Mouse (Mus musculus) CH12.LX (cell line): ENCODE measurements at regions not wholly inside any gene's neighbourhood (a gene's known extent, or its start where the extent isn't known, plus 50 kb on each side); places are given as distances from the start of the nearest gene placed in this dataset.

Experiments
- DNase-seq: peaks from one replicate; pipeline ENCODE4 v3.0.0-alpha.2; 2013; ENCODE audit errors: extremely low read depth
- H3K27ac ChIP-seq: 2 replicates; pipeline ENCODE4 v1.5.1; 2012; ENCODE audit warnings: low read depth, mild to moderate bottlenecking, control low read depth, moderate library complexity; ENCODE audit not compliant: insufficient read depth
- H3K27me3 ChIP-seq: replicated peaks from 2 replicates; pipeline ENCODE3; 2012; ENCODE audit warnings: inconsistent platforms
- H3K36me3 ChIP-seq, 2 experiments: replicated peaks in 1 of 2; 2 replicates each; pipeline versions ENCODE3 to v1.6.1; 2012; ENCODE audit warnings: inconsistent platforms in 1 of 2, low read length in 1 of 2, mild to moderate bottlenecking in 1 of 2, mixed read lengths in 1 of 2, moderate library complexity in 1 of 2; ENCODE audit not compliant: control insufficient read depth in 1 of 2, insufficient read depth in 1 of 2
- H3K4me1 ChIP-seq, 2 experiments: 2 replicates each; pipeline ENCODE4 v1.6.1; 2012; ENCODE audit warnings: inconsistent platforms in 1 of 2, moderate library complexity in 1 of 2; ENCODE audit not compliant: insufficient read depth in 2 of 2, control insufficient read depth in 1 of 2
- H3K4me2 ChIP-seq: 2 replicates; pipeline ENCODE4 v1.6.1; 2012; ENCODE audit warnings: low read depth, mild to moderate bottlenecking, control low read depth; ENCODE audit not compliant: poor library complexity, insufficient read depth, severe bottlenecking
- H3K4me3 ChIP-seq, 3 experiments: fragments of 150-350 bp in 1 of 3; sonication (generic) in 1 of 3; replicated peaks in 1 of 3; 2 replicates each; pipeline versions ENCODE3 to v1.5.1; 2011 to 2012; ENCODE audit warnings: low read depth in 2 of 3, low read length in 2 of 3, mild to moderate bottlenecking in 2 of 3, moderate library complexity in 2 of 3, control low read depth in 1 of 3, improper control_type of control experiment in 1 of 3, inconsistent platforms in 1 of 3, mixed read lengths in 1 of 3; ENCODE audit not compliant: poor library complexity in 1 of 3
- H3K79me2 ChIP-seq: replicated peaks from 2 replicates; pipeline ENCODE4 v1.6.1; 2012; ENCODE audit warnings: mild to moderate bottlenecking, moderate library complexity; ENCODE audit not compliant: control insufficient read depth, poor library complexity, insufficient read depth, severe bottlenecking; ENCODE audit errors: extremely low read depth
- H3K9ac ChIP-seq: 2 replicates; pipeline ENCODE4 v1.6.1; 2012; ENCODE audit warnings: low read depth, mild to moderate bottlenecking, control low read depth, moderate library complexity; ENCODE audit not compliant: insufficient read depth
- H3K9me3 ChIP-seq: replicated peaks from 2 replicates; pipeline ENCODE3; 2012; ENCODE audit warnings: low read length, inconsistent platforms, mixed read lengths
- BHLHE40 ChIP-seq: IDR thresholded peaks from 2 replicates; pipeline ENCODE4 v1.6.1; 2011; ENCODE audit warnings: mild to moderate bottlenecking, low read depth, low read length, improper control_type of control experiment
- CHD1 ChIP-seq: IDR thresholded peaks from 2 replicates; pipeline ENCODE4 v1.6.1; 2012; ENCODE audit warnings: low read depth, low read length, improper control_type of control experiment, inconsistent platforms
- CHD2 ChIP-seq: IDR thresholded peaks from 2 replicates; pipeline ENCODE4 v1.6.1; 2011; ENCODE audit warnings: low read length, improper control_type of control experiment
- CTCF ChIP-seq, 2 experiments: IDR thresholded peaks in 1 of 2; conservative IDR thresholded peaks in 1 of 2; 2 replicates each; pipeline ENCODE4 v1.5.1; 2011 to 2012; ENCODE audit warnings: low read depth in 2 of 2, low read length in 2 of 2, improper control_type of control experiment in 1 of 2, inconsistent platforms in 1 of 2, mild to moderate bottlenecking in 1 of 2, moderate library complexity in 1 of 2
- E2F4 ChIP-seq: IDR thresholded peaks from 2 replicates; pipeline ENCODE4 v1.6.1; 2011; ENCODE audit warnings: low read depth, low read length, improper control_type of control experiment; ENCODE audit not compliant: insufficient replicate concordance
- ELF1 ChIP-seq: IDR thresholded peaks from 2 replicates; pipeline ENCODE4 v1.6.1; 2014; ENCODE audit warnings: low read depth, mild to moderate bottlenecking, inconsistent platforms, low read length, improper control_type of control experiment
- EP300 ChIP-seq: IDR thresholded peaks from 2 replicates; pipeline ENCODE4 v1.6.1; 2011; ENCODE audit warnings: low read length, improper control_type of control experiment
- HCFC1 ChIP-seq: IDR thresholded peaks from 2 replicates; pipeline ENCODE4 v1.6.1; 2012; ENCODE audit warnings: low read depth, mild to moderate bottlenecking, inconsistent platforms, low read length, improper control_type of control experiment
- IRF4 ChIP-seq: IDR thresholded peaks from 2 replicates; pipeline ENCODE4 v1.6.1; 2014; ENCODE audit warnings: low read depth, mild to moderate bottlenecking, inconsistent platforms, low read length, improper control_type of control experiment
- JUN ChIP-seq: IDR thresholded peaks from 2 replicates; pipeline ENCODE4 v1.6.1; 2011; ENCODE audit warnings: low read depth, mild to moderate bottlenecking, low read length, improper control_type of control experiment, moderate library complexity; ENCODE audit not compliant: insufficient read depth
- JUND ChIP-seq: conservative IDR thresholded peaks from 2 replicates; pipeline ENCODE4 v1.6.1; 2011; ENCODE audit warnings: low read depth, low read length, improper control_type of control experiment
- MAZ ChIP-seq: IDR thresholded peaks from 2 replicates; pipeline ENCODE4 v1.6.1; 2012; ENCODE audit warnings: low read depth, mild to moderate bottlenecking, inconsistent platforms, low read length, improper control_type of control experiment, moderate library complexity
- MEF2A ChIP-seq: IDR thresholded peaks from 2 replicates; pipeline ENCODE4 v1.6.1; 2014; ENCODE audit warnings: low read depth, mild to moderate bottlenecking, inconsistent platforms, low read length, improper control_type of control experiment, borderline replicate concordance
- PAX5 ChIP-seq: IDR thresholded peaks from 2 replicates; pipeline ENCODE4 v1.6.1; 2012; ENCODE audit warnings: low read length, inconsistent platforms, mixed read lengths
- POLR2A ChIP-seq: IDR thresholded peaks from 2 replicates; pipeline ENCODE4 v1.6.1; 2011; ENCODE audit warnings: low read depth, mild to moderate bottlenecking, improper control_type of control experiment, low read length
- RAD21 ChIP-seq: IDR thresholded peaks from 2 replicates; pipeline ENCODE4 v1.6.1; 2011; ENCODE audit warnings: low read depth, mild to moderate bottlenecking, low read length, improper control_type of control experiment, moderate library complexity
- SIN3A ChIP-seq: IDR thresholded peaks from 2 replicates; pipeline ENCODE4 v1.6.1; 2012; ENCODE audit warnings: low read length, improper control_type of control experiment, inconsistent platforms
- TBP ChIP-seq: conservative IDR thresholded peaks from 2 replicates; pipeline ENCODE4 v1.6.1; 2011; ENCODE audit warnings: low read depth, low read length, improper control_type of control experiment
- TCF12 ChIP-seq: IDR thresholded peaks from 2 replicates; pipeline ENCODE4 v1.6.1; 2014; ENCODE audit warnings: low read depth, mild to moderate bottlenecking, inconsistent platforms, low read length, improper control_type of control experiment
- UBTF ChIP-seq: IDR thresholded peaks from 2 replicates; pipeline ENCODE4 v1.6.1; 2012; ENCODE audit warnings: low read depth, mild to moderate bottlenecking, inconsistent platforms, low read length, improper control_type of control experiment, moderate library complexity
- USF1 ChIP-seq: IDR thresholded peaks from 2 replicates; pipeline ENCODE4 v1.6.1; 2014; ENCODE audit warnings: low read depth, mild to moderate bottlenecking, inconsistent platforms, low read length, improper control_type of control experiment
- ZMIZ1 ChIP-seq: IDR thresholded peaks from 2 replicates; pipeline ENCODE4 v1.6.1; 2012; ENCODE audit warnings: low read depth, mild to moderate bottlenecking, inconsistent platforms, low read length, improper control_type of control experiment
- dilution Hi-C: fragments of 300-500 bp; cut with MboI; formaldehyde crosslinking; loops from 2 replicates; pipeline ENCODE4 v1.14.3; 2020; ENCODE audit warnings: low sequenced_read_pairs; ENCODE audit not compliant: extremely low pct_unique_long_range_greater_than_20kb, extremely low pct_ligation_motif_present
- in situ Hi-C: fragments of 300-500 bp; cut with MboI; formaldehyde crosslinking; loops from 3 replicates; pipeline ENCODE4 v1.14.3; 2019; ENCODE audit warnings: low sequenced_read_pairs, low pct_ligation_motif_present, low pct_unique_long_range_greater_than_20kb, mixed read lengths

DNA sequence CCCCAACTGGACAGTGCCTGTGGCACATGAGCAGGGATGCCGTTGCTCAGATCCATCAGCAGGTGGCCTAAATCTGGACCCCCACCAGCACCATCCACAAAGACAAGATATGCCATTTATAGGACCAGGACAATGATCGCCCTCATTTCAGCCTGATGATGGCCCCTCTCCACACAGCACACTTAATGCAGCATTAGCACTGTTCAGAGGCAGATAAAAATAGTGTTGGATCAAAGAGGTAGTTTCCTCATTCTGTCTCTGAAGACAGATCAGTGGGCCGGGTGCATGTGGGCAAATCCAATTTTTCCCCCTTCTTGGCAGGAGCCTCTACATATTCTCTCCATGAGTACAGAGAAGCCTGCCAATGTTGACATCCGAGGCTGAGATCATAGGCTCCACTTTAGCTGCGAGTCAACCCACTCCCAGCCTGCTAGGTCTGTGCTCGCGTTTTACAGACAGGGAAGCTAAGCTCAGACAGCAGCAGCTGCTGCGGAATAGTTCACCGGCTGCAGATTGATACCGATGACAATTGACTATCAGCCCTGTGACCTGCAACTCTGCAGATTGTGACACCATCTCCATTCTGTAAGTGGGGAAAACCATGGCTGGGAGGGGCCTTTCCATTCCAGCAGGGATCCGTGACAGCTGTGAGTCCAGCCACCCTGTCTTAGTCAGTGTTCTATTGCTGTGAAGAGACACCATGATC lies 188.7 kb upstream of the Hs6st1 start:
- in situ Hi-C loops: no loop called here
- no peaks in the 10 kb centered on the region for H3K27me3 ChIP-seq
- H3K4me2 ChIP-seq: no peak overlapping the region
- H3K9ac ChIP-seq: no peak overlapping the region
- H3K4me1 ChIP-seq: no peaks in the 10 kb centered on the region
- H3K27ac ChIP-seq: no peak overlapping the region
- no peak for DNase-seq
- no peaks in the 10 kb centered on the region for H3K79me2 ChIP-seq
- dilution Hi-C loops: no loop called here
- no peak overlapping the region for H3K4me3 ChIP-seq
- H3K36me3 ChIP-seq: no peaks in the 10 kb centered on the region
- TF ChIP-seq IRF4: no peak
- no peak for TF ChIP-seq JUND
- no peak for TF ChIP-seq SIN3A
- TF ChIP-seq CHD1: no peak
- TF ChIP-seq USF1: no peak
- TF ChIP-seq TBP: no peak
- TF ChIP-seq UBTF: no peak
- TF ChIP-seq PAX5: no peak
- TF ChIP-seq E2F4: no peak
- no peak for TF ChIP-seq POLR2A
- no peak for TF ChIP-seq TCF12
- no peak for TF ChIP-seq MEF2A
- no peak for TF ChIP-seq ELF1
- TF ChIP-seq RAD21: no peak
- no peak for TF ChIP-seq BHLHE40
- no peaks in the 10 kb centered on the region for H3K9me3 ChIP-seq

- Histone ChIP-seq H3K79me2 (no peaks in the 10 kb centered on the region), H3K27ac (no peak overlapping the region), H3K9me3 (no peaks in the 10 kb centered on the region), H3K4me2 (no peak overlapping the region), H3K4me1 (no peaks in the 10 kb centered on the region), H3K36me3 (no peaks in the 10 kb centered on the region), H3K4me3 (no peak overlapping the region), H3K27me3 (no peaks in the 10 kb centered on the region), H3K9ac (no peak overlapping the region)
- in situ Hi-C loops: no loop called here
- no peak for DNase-seq
- dilution Hi-C loops: no loop called here
- TF ChIP-seq CHD1 (no peak), EP300 (no peak), TBP (no peak), JUND (no peak), CHD2 (no peak), ZMIZ1 (no peak), TCF12 (no peak), POLR2A (no peak), JUN (no peak), HCFC1 (no peak), MAZ (no peak), CTCF (conservative IDR thresholded peaks at IDR 0.05 in 1 of 2, IDR thresholded peaks at IDR 0.05 in 1 of 2; ENCODE audit: low read depth in 2 of 2, low read length in 2 of 2) (no peak)
These were observed 187.5 kb upstream of the Hs6st1 start for GRCm38 (mm10) chr1:35880562-35881265.
